Mouse (Mus musculus) heart, embryonic 12.5 days (tissue): Measurements from ENCODE around the gene Cenpo. TPM values are rescaled to one million over a fixed set of nuclear protein-coding genes. Genes with fewer than 3 reads are reported as not detected.
A peak's percentile ranks its signal among the peaks of the same experiment; 100 is the strongest.

ENCODE experiments used
- ATAC-seq: fragments of 200-750 bp; cut with Nextera tagmentation; 2 replicates; pipeline ENCODE4 v1.8.0; 2017; ENCODE audit warnings: moderate TSS enrichment, moderate library complexity; ENCODE audit not compliant: insufficient number of reproducible peaks, low FRiP score
- H3K27ac ChIP-seq: fragments of 300-500 bp; sonication (generic); 2 replicates; pipeline ENCODE4 v1.5.1; 2016; ENCODE audit warnings: mild to moderate bottlenecking, moderate library complexity; ENCODE audit not compliant: poor library complexity, severe bottlenecking
- H3K27me3 ChIP-seq: fragments of 300-500 bp; sonication (generic); replicated peaks from 2 replicates; pipeline ENCODE4 v1.6.1; 2016; ENCODE audit warnings: mild to moderate bottlenecking, moderate library complexity
- H3K36me3 ChIP-seq: fragments of 300-500 bp; sonication (generic); 2 replicates; pipeline ENCODE4 v1.6.1; 2016; ENCODE audit warnings: mild to moderate bottlenecking, moderate library complexity
- H3K4me1 ChIP-seq: fragments of 300-500 bp; sonication (generic); replicated peaks from 2 replicates; pipeline ENCODE4 v1.6.1; 2016; ENCODE audit warnings: mild to moderate bottlenecking
- H3K4me2 ChIP-seq: fragments of 300-500 bp; sonication (generic); 2 replicates; pipeline ENCODE4 v1.6.1; 2016; ENCODE audit warnings: mild to moderate bottlenecking, moderate library complexity
- H3K4me3 ChIP-seq: fragments of 300-500 bp; sonication (generic); 2 replicates; pipeline ENCODE4 v1.5.1; 2016; ENCODE audit warnings: mild to moderate bottlenecking
- H3K9ac ChIP-seq: fragments of 300-500 bp; sonication (generic); 2 replicates; pipeline ENCODE4 v1.6.1; 2016; ENCODE audit warnings: mild to moderate bottlenecking, moderate library complexity
- H3K9me3 ChIP-seq: fragments of 300-500 bp; sonication (generic); replicated peaks from 2 replicates; pipeline ENCODE4 v1.6.1; 2016; ENCODE audit warnings: mild to moderate bottlenecking, moderate library complexity
- WGBS: fragments of 180-500 bp; shearing (Covaris S2); methylation state at CpG from one replicate; pipeline ENCODE4 v1.1.7; 2016; 5-methylcytosine and 5-hydroxymethylcytosine counted together
- polyA plus RNA-seq: library from polyadenylated mRNA; unstranded; fragments of >200 nt; fragmentation: Nextera tagmentation; extraction: Ambion mirVana; gene quantifications from 2 replicates; pipeline ENCODE4 v1.2.1, GENCODE M21; 2016

Gene Cenpo
- polyA plus RNA-seq, 1 experiment from 2014 or later, result 8.3 TPM

DNA sequence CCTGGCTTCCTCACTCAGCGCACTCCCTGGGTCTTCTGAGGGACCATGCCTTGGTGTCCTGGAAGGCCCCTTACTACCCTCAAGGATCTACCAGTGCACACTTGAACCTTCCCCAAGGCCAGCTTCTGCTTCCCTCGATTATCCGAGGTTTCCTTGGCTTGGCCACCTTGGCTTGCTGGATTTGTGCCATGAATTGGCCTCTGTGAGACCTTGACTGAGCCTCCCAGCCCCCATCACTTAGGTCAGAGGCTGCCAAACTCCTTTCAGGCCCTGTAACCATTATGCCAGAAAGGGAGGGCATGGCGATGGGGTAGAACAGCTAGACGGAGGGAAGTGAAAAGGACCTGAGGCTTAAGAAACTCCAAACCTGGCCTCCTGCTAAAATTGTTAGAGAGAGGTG lies 64.5 kb downstream of the Cenpo start:
- 78% methylated on average over 5 of the region's 5 CpGs for WGBS
- Histone ChIP-seq H3K4me2 (no peak overlapping the region), H3K36me3 (no peaks in the 10 kb centered on the region), H3K4me3 (no peak overlapping the region), H3K27me3 (no peaks in the 10 kb centered on the region), H3K4me1 (no peaks in the 10 kb centered on the region), H3K27ac (no peak overlapping the region), H3K9me3 (no peaks in the 10 kb centered on the region), H3K9ac (no peak overlapping the region)
- ATAC-seq, result no peak

DNA sequence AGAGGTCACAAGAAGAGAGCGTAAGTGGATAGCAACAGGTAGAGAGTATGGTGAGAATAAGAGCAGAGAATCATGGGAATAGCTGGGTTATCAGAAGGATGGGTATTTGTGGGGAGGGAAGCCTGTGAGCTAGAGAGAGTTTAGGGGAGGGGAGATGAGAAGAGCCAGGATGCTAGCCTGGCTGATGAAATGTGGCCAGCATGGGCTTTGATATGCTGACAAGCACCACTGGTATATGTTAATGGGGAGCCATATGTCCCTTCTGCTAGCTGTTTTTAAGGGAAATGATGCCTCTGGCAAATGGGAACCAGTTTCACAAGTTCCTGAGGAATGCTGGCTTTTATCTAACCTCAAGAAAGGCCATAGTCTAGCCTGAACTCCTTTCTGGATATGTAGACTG lies 65.0 kb downstream of the Cenpo start:
- Histone ChIP-seq H3K27me3 (no peaks in the 10 kb centered on the region), H3K4me1 (no peaks in the 10 kb centered on the region), H3K27ac (no peak overlapping the region), H3K36me3 (no peaks in the 10 kb centered on the region), H3K4me3 (no peak overlapping the region), H3K9me3 (no peaks in the 10 kb centered on the region), H3K9ac (no peak overlapping the region), H3K4me2 (no peak overlapping the region)
- 91% methylated on average over 1 of the region's 1 CpGs for WGBS
- no peak for ATAC-seq

DNA sequence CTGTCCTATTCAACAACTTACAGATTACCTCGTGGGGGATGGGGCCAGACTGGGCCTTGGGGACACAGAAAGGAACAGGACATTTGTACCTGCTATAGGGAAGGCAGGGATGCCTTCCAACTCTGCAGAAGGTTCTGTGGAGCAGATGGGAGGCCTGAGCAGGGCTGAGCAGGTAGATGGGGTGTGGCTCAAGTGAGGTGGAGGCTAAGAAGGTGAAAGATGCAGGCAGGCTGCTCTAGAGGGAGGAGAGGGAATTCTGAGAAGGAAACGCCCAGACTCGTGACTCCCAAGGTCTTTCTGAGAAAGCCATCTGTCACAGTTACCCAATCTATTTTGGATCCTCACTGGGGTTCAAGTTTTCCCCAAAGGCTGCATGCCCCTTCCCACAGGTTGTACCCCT lies 67.1 kb downstream of the Cenpo start:
- Histone ChIP-seq H3K27me3 (no peaks in the 10 kb centered on the region), H3K4me3 (no peak overlapping the region), H3K36me3 (no peaks in the 10 kb centered on the region), H3K4me1 (no peaks in the 10 kb centered on the region), H3K9me3 (no peaks in the 10 kb centered on the region), H3K4me2 (no peak overlapping the region), H3K9ac (no peak overlapping the region), H3K27ac (no peak overlapping the region)
- WGBS, result 69% methylated on average over 3 of the region's 3 CpGs
- ATAC-seq, result no peak

DNA sequence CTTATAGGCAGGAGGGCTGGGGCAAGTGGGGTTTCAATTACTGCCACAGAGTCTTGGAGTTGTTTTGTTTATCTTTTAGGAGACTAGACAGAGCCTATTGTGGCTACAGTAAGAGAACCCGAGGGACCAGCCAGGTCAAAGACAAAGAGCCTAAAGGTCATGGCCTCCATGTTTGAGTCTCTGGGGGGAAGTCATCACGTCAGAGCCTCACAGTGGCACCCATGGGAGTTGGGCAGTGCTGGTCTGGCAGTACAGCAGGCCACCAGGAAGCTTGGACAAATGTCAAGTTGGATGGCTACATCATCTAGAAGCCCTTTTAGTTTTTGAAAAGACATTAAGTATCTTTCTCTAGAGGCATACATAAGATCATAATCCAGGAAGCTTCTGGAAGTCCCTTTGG lies 71.2 kb downstream of the Cenpo start:
- Histone ChIP-seq H3K4me1 (no peaks in the 10 kb centered on the region), H3K4me2 (no peak overlapping the region), H3K9me3 (no peaks in the 10 kb centered on the region), H3K4me3 (no peak overlapping the region), H3K9ac (no peak overlapping the region), H3K36me3 (no peaks in the 10 kb centered on the region), H3K27ac (no peak overlapping the region), H3K27me3 (no peaks in the 10 kb centered on the region)
- 37% methylated on average over 2 of the region's 2 CpGs for whole genome bisulfite sequencing
- ATAC-seq, result no peak

DNA sequence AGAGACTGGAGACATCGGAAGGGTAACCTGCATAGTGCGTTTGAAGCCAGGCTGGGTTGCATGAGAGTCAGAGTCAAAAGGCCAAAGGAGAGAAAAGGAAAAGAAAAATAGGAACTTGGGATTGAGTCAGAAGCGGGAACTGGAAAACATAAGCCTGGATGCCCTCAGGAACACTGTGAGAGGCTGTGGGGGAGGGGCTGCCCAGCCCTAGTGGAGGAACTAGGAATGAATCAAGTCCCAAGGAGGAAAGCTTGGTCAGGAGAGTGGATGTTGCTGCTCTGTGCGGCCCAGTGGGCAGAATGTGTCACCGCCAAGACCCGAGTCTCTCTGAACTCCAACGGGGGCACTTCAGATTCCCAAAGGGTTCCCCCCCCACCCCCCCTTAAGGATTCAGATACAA lies 73.8 kb downstream of the Cenpo start:
- Histone ChIP-seq H3K4me2 (no peak overlapping the region), H3K4me1 (peaks cover 5% of the 10 kb centered on the region; the same call in 1 of the 2 replicates), H3K4me3 (no peak overlapping the region), H3K9ac (no peak overlapping the region), H3K27ac (no peak overlapping the region), H3K9me3 (no peaks in the 10 kb centered on the region), H3K27me3 (no peaks in the 10 kb centered on the region), H3K36me3 (no peaks in the 10 kb centered on the region)
- WGBS, result 57% methylated on average over 7 of the region's 7 CpGs
- peak; percentile 42; the same call in 1 of the 2 replicates for ATAC-seq

DNA sequence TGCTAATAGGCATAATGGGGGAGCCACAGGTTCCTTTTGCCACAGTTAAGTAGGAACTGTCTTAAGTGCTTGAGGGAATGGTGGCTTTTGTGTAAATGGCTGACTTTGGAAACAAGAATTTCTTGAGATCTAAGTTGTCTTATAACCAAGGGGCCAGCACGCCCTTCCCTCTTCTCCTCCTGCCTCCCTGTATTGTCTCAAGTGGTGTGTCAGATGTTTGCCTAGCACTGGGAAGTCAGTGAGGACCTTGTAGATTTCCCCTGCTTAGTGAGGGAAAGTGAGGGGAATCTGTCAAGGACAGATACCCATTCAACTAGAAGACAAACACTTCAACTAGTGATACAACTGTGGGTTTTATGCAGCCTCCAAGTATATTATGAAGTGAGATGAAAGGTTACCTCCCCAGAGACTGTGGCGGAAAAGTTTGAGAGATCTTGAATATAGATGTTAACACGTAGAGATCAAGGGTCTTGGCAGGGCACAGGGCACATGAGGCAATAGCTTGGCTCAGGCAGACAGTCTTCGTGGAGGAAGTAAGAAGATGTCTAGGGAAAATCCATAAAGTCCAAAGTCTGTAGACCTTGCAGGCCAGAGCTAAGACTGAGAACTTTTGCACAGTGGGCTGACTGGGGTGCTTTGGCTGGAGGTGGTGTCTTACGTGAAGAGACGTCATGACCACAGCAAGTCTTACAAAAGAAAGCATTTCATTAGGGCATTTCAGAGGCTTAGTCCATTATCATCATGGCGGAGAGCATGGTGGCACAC lies 75.0 kb downstream of the Cenpo start:
- no peak overlapping the region for H3K4me3 ChIP-seq
- H3K27ac ChIP-seq, result no peak overlapping the region
- H3K9ac ChIP-seq, result no peak overlapping the region
- ATAC-seq, result no peak
- H3K4me1 ChIP-seq, result peaks cover 7% of the 10 kb centered on the region; the same call in 1 of the 2 replicates
- 90% methylated on average over 7 of the region's 7 CpGs for WGBS
- H3K27me3 ChIP-seq, result no peaks in the 10 kb centered on the region
- H3K4me2 ChIP-seq, result no peak overlapping the region
- H3K36me3 ChIP-seq, result no peaks in the 10 kb centered on the region
- no peaks in the 10 kb centered on the region for H3K9me3 ChIP-seq

DNA sequence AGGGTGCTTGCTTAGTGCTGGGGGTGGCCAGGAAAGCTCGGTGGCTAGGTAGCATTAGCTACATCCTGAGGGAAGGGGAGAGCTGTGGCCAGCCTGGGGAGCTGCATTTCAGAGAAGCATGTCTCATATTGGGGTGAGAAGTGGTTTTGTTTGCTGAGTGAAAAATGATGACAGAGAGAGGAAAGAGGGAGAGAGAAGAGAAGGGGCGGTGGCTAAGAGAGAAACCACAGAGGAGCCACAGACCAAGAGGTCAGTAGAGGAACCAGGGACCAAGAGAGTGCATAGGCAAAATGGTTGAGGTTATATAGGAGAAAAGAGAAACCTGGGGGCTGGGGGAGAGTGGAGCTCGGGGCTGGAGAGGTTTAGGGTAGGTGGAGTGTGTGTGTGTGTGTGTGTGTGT lies 75.9 kb downstream of the Cenpo start:
- 76% methylated on average over 3 of the region's 3 CpGs for WGBS
- Histone ChIP-seq H3K9ac (no peak overlapping the region), H3K27me3 (no peaks in the 10 kb centered on the region), H3K4me2 (no peak overlapping the region), H3K27ac (no peak overlapping the region), H3K9me3 (no peaks in the 10 kb centered on the region), H3K4me3 (no peak overlapping the region), H3K36me3 (no peaks in the 10 kb centered on the region), H3K4me1 (peaks cover 7% of the 10 kb centered on the region; the same call in 1 of the 2 replicates)
- no peak for ATAC-seq

DNA sequence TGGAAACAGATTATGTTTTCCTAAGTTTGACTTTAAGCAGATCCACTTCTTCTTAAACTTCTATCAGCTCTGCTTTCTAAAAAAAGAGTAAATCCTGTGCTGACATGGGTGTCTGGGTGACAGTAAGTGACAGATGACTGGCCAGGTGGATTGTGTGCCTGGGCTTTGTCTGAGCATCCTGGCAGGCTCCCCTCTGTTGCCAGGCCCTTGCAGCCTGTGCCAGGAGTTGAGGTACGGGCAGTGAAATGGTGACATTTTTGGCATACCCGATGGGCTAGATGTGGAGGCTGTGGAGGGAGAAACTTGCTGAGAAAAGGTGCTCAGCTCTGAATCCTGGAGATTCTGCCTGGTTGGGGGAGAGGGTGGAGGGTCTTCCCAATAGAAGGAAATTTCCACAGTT lies 76.6 kb downstream of the Cenpo start:
- Histone ChIP-seq H3K36me3 (no peaks in the 10 kb centered on the region), H3K9me3 (no peaks in the 10 kb centered on the region), H3K27me3 (no peaks in the 10 kb centered on the region), H3K27ac (no peak overlapping the region), H3K4me1 (peaks cover 7% of the 10 kb centered on the region; the same call in 1 of the 2 replicates), H3K4me3 (no peak overlapping the region), H3K9ac (no peak overlapping the region), H3K4me2 (no peak overlapping the region)
- 37% methylated on average over 2 of the region's 2 CpGs for WGBS
- ATAC-seq, result no peak

DNA sequence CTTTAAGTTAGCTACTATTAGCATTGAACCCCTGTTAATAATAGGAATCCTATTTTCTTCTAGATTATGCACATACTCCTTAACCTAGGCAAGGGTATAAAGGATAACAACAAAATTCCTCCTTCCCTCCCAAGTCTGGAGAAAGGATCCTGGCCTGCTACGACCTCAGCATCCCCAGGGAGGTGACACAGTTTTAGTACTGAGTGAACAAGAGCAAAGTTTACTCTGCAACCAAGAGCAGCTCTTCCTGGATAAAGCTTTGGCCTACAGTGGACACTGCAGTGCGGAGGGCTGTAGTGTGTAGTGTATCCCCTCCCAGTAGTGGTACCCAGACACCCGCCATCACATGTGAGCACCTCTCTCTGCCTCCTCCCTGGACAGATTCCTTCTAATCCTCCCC lies 82.1 kb downstream of the Cenpo start:
- Histone ChIP-seq H3K4me2 (no peak overlapping the region), H3K27ac (no peak overlapping the region), H3K4me3 (no peak overlapping the region), H3K36me3 (no peaks in the 10 kb centered on the region), H3K9ac (no peak overlapping the region), H3K27me3 (no peaks in the 10 kb centered on the region), H3K9me3 (no peaks in the 10 kb centered on the region), H3K4me1 (peaks cover 12% of the 10 kb centered on the region)
- no peak for ATAC-seq
- 89% methylated on average over 3 of the region's 3 CpGs for WGBS

DNA sequence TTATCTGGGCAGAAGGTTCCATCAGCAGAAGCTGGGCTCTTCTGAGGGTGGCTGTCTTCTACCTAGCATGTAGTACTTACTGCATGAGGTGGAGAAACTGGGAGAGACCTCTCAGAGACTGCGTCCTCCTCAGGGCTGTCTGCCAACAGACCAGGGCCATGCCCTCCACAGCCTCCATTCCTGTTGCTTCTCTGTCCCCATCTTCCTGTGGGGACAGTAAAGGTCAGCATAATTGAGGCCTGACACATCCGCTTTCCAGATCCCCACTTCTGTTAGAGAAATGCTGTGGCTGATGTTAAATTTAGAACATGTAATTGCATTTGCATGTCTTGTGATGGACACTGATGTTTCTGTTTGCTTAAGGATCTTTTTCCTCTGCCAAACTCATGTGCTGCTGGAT lies 83.2 kb downstream of the Cenpo start:
- H3K9ac ChIP-seq, result no peak overlapping the region
- WGBS, result 50% methylated on average over 2 of the region's 2 CpGs
- ATAC-seq, result no peak

More for the DNA sequence above, 83.2 kb downstream of the Cenpo start:
- Histone ChIP-seq H3K9me3 (no peaks in the 10 kb centered on the region), H3K4me2 (no peak overlapping the region), H3K36me3 (no peaks in the 10 kb centered on the region), H3K4me3 (no peak overlapping the region), H3K27ac (no peak overlapping the region), H3K27me3 (no peaks in the 10 kb centered on the region), H3K4me1 (peaks cover 12% of the 10 kb centered on the region)
